Mouse (Mus musculus) olfactory bulb, adult 2 months (tissue): ENCODE results near the gene Ccdc148. TPM values are rescaled to one million over a fixed set of nuclear protein-coding genes. Genes with fewer than 3 reads are reported as not detected.

Experiments
- H3K27ac ChIP-seq: fragments of 200-500 bp; 2 replicates; pipeline ENCODE4 v1.5.1; 2012; ENCODE audit warnings: low read depth, low read length; ENCODE audit not compliant: insufficient read depth
- H3K4me1 ChIP-seq: fragments of 200-500 bp; 2 replicates; pipeline ENCODE4 v1.6.1; 2012; ENCODE audit warnings: low read length; ENCODE audit not compliant: control insufficient read depth, insufficient read depth
- H3K4me3 ChIP-seq: fragments of 200-500 bp; 2 replicates; pipeline ENCODE4 v1.5.1; 2012; ENCODE audit warnings: mild to moderate bottlenecking, low read depth, low read length, moderate library complexity; ENCODE audit not compliant: insufficient read depth
- CTCF ChIP-seq: fragments of 200-500 bp; IDR thresholded peaks from 2 replicates; pipeline ENCODE4 v1.5.1; 2012; ENCODE audit warnings: low read depth, mild to moderate bottlenecking, low read length, moderate library complexity; ENCODE audit not compliant: insufficient read depth
- POLR2A ChIP-seq: fragments of 200-500 bp; IDR thresholded peaks from 2 replicates; pipeline ENCODE4 v1.6.1; 2012; ENCODE audit warnings: mild to moderate bottlenecking, low read depth, low read length, moderate library complexity; ENCODE audit not compliant: insufficient read depth
- WGBS: fragments of 180-500 bp; shearing (Covaris S2); methylation state at CpG from one replicate; pipeline ENCODE4 v1.1.7; 2018; 5-methylcytosine and 5-hydroxymethylcytosine counted together
- polyA plus RNA-seq: library from polyadenylated mRNA; stranded (reverse); fragments of >200 nt; gene quantifications from 2 replicates; pipeline ENCODE4 v1.2.4, GENCODE M21; 2012; ENCODE audit warnings: low replicate concordance; ENCODE audit not compliant: missing spikeins, insufficient read depth, insufficient read length

Gene Ccdc148
- polyA plus RNA-seq, 1 experiment = not detected

DNA sequence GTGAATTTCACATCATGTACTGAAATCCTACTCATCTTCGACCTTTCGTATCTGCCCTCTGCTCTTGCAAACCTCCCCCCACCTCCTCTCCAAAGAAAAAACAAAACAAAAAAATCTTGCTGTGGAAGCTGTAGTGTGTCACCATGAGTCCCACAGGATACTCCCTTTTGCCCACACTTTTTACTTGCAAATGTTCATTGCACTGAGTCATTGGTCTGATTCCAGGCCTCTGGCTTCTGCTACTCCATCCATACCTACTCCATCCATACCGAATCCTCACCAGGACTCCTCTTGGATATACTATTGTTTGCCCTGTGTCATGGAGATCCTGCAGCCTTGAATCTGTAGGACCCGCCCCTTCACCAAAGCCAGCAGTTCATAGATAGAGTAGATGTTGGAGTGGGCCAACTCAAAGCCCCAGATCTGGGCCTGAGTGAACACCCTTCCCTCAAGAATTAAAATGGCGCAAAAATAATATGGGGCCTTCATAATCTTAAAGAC is 39.0 kb upstream of the Ccdc148 start:
- peaks cover 10% of the 10 kb centered on the region; the same call in 1 of the 2 replicates for H3K4me1 ChIP-seq
- H3K27ac ChIP-seq = no peak overlapping the region
- 70% methylated on average over 5 of the region's 5 CpGs for WGBS
- no peak overlapping the region for H3K4me3 ChIP-seq
- TF ChIP-seq POLR2A = no peak

DNA sequence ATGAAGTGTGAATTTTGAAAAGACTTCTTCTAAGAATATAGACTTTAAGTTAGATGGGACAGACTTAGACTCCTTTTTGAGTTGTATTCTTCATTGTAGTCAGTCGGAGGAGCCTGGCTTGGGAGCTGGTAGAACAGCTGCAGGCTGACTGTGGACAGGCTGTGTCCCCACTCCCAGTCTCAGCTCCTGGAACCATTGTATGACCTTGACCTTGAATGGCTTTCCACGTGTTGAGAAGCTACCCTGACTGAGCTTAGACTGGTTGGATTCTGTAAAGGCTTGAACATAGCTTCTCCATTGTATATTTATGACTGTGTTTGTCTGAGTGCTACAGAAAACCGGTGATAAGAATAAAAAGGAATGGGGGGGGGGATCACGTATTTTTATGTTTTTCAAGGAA is 36.7 kb upstream of the Ccdc148 start:
- peaks cover 3% of the 10 kb centered on the region; the same call in 1 of the 2 replicates for H3K4me1 ChIP-seq
- 88% methylated on average over 4 of the region's 4 CpGs for WGBS
- no peak overlapping the region for H3K27ac ChIP-seq
- TF ChIP-seq POLR2A (no peak), CTCF (no peak)
- H3K4me3 ChIP-seq = no peak overlapping the region

DNA sequence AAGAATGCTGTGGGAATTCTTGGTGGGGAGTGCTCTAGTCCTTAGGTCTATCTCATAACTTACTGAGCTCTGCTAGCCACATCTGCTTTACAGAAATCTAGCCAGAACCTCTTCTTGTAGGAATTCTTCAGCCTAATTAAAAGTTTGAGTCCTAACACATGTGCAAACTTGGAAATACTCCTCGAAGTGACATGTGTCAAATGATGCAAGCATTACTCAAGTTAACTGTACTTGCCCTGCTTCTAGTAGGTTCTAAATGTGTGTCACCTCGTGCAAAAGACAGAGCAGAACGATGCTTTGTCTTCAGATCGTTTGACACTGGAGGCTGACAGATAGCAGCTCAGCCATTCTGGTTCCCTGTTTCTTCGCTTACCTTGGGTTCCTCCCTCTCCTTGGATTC is 32.6 kb upstream of the Ccdc148 start:
- WGBS = 83% methylated on average over 5 of the region's 5 CpGs
- Histone ChIP-seq H3K4me3 (no peak overlapping the region), H3K4me1 (peaks cover 23% of the 10 kb centered on the region), H3K27ac (no peak overlapping the region)
- no peak for TF ChIP-seq POLR2A
- TF ChIP-seq CTCF = no peak

DNA sequence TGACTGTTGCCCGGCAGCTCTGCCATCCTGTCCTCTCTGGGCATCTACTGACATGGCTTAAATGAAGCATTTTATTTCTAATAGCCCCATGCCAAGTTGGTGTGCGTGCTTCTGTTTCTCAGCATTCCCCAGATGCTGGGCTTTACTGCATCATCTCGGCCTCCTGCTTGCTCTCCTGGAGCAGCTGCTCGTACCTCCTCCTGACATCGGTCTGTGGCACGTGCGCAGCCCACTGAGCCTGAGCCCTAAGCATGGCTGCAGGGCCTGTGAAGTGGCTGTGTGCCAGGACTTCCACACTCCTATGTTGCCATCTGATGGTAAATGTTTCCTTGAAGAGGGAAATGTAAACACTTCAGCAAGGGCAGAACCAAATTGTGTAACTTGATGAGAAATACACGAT is 31.0 kb upstream of the Ccdc148 start:
- TF ChIP-seq POLR2A = no peak
- no peak for TF ChIP-seq CTCF
- 58% methylated on average over 8 of the region's 8 CpGs for WGBS
- Histone ChIP-seq H3K27ac (no peak overlapping the region), H3K4me1 (peaks cover 24% of the 10 kb centered on the region), H3K4me3 (no peak overlapping the region)

DNA sequence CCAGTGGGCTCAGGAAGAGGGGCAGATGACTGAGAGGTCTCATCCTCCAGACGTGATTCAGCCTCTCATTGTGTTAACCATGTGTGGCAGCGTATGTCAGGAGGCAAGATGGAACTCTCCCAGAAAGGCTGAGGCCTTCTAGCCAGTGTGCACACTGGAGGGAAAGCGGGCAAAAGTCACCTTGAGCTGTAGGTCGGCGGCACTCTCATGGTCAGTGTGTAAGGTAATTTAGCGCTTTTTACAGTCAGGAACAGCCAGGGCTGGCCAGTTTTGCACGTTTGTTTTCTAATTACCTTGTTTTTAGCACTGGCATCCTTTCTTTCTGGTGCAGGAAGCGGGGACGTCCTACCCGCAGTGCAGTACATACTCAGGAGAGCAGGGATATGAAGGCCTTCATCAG is 29.7 kb upstream of the Ccdc148 start:
- Histone ChIP-seq H3K4me1 (peaks cover 24% of the 10 kb centered on the region), H3K4me3 (no peak overlapping the region), H3K27ac (no peak overlapping the region)
- 80% methylated on average over 10 of the region's 10 CpGs for WGBS
- TF ChIP-seq POLR2A = no peak
- no peak for TF ChIP-seq CTCF

DNA sequence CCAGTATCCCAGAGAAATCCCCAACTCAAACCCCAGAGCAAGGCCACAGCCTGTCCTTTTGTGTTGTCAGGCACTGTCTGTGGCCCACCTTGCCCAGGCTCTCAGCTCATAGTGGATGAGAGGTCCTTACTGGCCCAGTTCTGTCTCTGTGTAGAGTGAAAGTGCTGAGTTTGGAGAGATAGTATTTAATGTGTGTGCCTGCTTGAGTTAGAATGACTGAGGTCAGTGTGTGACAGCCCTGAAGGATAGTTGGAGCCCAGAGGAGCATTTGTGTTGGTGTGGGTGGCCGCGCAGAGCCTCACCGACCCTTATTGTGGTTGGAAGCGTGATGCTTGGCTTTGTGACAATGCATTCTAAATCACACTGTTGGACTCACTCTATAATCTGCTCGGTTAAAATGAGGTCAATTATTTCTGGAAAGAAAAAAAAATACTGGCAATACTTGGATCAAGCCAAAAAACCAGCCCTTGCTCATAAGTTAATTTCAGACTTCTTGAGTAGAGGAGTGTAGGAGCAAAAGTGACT is 29.2 kb upstream of the Ccdc148 start:
- Histone ChIP-seq H3K4me1 (peaks cover 24% of the 10 kb centered on the region), H3K4me3 (no peak overlapping the region), H3K27ac (peak overlapping the region; percentile 20)
- TF ChIP-seq POLR2A (no peak), CTCF (no peak)
- WGBS = 32% methylated on average over 5 of the region's 5 CpGs

DNA sequence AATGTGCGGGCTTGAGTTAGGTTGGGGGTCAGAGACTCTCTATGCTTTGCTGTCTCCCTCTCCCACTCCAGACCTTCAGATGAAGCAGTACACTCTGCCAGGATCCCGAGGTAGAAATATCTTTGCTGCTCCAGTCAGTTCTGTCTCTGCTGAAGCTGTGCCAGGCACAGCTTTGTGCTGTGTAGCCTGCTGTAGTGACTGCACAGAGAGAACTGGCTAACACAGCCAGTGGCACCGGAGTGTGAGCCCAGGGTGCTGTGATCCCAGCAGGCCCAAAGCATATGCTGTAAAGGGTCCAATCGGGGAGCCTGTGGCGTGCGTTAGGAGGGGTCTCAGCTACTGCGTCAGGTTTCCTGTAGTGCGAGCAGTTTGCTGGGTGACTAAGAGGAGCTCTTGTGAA is 27.8 kb upstream of the Ccdc148 start:
- 75% methylated on average over 8 of the region's 8 CpGs for WGBS
- H3K4me3 ChIP-seq = no peak overlapping the region
- no peak for TF ChIP-seq CTCF
- no peak for TF ChIP-seq POLR2A
- no peak overlapping the region for H3K27ac ChIP-seq
- H3K4me1 ChIP-seq = peaks cover 24% of the 10 kb centered on the region

DNA sequence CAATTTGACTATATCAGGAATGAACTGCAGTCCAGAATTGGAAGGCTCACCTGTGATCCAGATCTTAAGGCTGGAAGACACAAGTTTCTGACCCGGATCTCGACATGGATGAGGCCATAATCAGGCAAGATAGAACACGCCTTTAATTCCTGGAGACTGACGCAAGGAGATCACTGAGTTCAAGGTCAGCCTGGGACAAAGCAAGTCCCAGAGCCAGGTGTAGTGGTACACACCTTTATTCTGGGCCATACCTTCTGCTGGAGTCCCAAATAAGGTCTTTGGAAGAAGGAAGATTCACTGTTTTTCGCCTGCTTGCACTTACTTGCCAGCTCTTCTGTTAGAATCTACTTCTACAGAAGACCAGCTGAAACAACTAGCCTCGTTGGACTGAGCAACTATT is 26.5 kb upstream of the Ccdc148 start:
- WGBS = 97% methylated on average over 6 of the region's 6 CpGs
- Histone ChIP-seq H3K4me1 (peaks cover 26% of the 10 kb centered on the region), H3K27ac (no peak overlapping the region), H3K4me3 (no peak overlapping the region)
- TF ChIP-seq CTCF = no peak
- TF ChIP-seq POLR2A = no peak

DNA sequence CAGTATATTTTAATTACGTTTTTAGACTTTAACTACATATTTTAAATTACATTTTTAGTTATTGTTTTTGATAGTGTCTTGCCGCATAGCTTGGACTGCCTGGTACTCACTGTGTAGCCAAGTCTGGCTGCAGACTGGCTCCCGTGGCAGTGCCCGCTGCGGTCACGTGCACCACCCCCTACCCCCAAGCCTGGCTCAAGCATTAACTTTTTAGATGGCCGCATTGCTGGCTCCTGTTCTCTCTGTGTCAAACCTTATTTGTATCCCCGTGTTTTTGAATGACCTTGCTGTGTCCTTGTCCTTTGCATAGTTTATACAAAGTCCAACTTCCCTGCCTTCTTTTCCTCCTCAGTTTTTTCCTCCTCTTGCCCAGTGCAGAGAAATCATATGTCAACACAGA is 25.6 kb upstream of the Ccdc148 start:
- Histone ChIP-seq H3K4me3 (no peak overlapping the region), H3K27ac (no peak overlapping the region), H3K4me1 (peaks cover 24% of the 10 kb centered on the region)
- 90% methylated on average over 8 of the region's 8 CpGs for WGBS
- no peak for TF ChIP-seq CTCF
- no peak for TF ChIP-seq POLR2A
